Mouse (Mus musculus): ENCODE measurements around the gene Tmtc1. TPM values are rescaled to one million over a fixed set of nuclear protein-coding genes. Genes with fewer than 3 reads are reported as not detected.

The Tmtc1 gene
- polyA plus RNA-seq, 1 experiment from 2014 or later = 0.93 TPM

GRCm38 (mm10) chr6:148472289-148472688, 28.1 kb upstream of the Tmtc1 start:
- Histone ChIP-seq H3K4me3 (ENCODE audit: low read depth, low read length) (no peak overlapping the region), H3K9me3 (ENCODE audit: control insufficient read depth, low read length) (no peaks in the 10 kb centered on the region), H3K9ac (ENCODE audit: low read length) (no peak overlapping the region), H3K27me3 (ENCODE audit: control insufficient read depth, insufficient read depth, low read length) (no peaks in the 10 kb centered on the region), H3K27ac (replicated peaks) (no peak overlapping the region), H3K4me1 (replicated peaks; ENCODE audit: control insufficient read depth, insufficient read depth) (no peaks in the 10 kb centered on the region), H3K4me2 (replicated peaks; ENCODE audit: low read depth) (no peak overlapping the region), H3K36me3 (ENCODE audit: control insufficient read depth, insufficient read depth, low read length) (no peaks in the 10 kb centered on the region)
- TF ChIP-seq EP300 (optimal IDR thresholded peaks at IDR 0.05) (no peak), CTCF (IDR thresholded peaks at IDR 0.05; ENCODE audit: low read depth) (no peak)
- no peak for ATAC-seq (ENCODE audit: low FRiP score, low TSS enrichment)
- 89% methylated on average over 3 of the region's 3 CpGs for WGBS
- DNase-seq (ENCODE audit: low spot score) = no peak

DNA sequence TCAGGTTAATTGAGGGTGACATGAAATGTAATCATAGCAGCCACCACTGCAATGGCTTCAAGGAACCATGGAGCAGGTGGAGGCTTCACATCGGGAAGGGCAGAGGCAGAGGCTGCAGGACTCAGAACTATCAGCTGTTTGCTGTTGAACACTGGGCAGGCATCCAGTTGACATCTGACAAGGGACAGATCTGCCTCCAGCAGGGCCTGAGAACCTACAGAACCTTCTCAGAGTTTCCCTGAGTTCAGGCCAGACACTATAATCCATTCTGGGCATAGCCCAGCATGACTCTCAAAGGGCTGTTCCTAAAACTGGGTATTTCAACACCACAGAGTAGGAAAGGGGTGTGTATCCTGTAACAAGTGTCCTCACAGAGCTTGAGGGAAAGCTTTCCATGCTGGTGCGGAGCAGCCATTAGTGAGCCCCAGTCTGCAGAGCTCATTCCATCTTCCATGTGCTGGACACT, 23.8 kb upstream of the Tmtc1 start:
- H3K4me2 ChIP-seq (replicated peaks; ENCODE audit: low read depth) = no peak overlapping the region
- H3K4me1 ChIP-seq (replicated peaks; ENCODE audit: control insufficient read depth, insufficient read depth) = no peaks in the 10 kb centered on the region
- DNase-seq (ENCODE audit: low spot score) (peak; percentile 16), ATAC-seq (ENCODE audit: low FRiP score, low TSS enrichment) (peak; percentile 77; the same call in 1 of the 2 replicates)
- H3K4me3 ChIP-seq (ENCODE audit: low read depth, low read length) = no peak overlapping the region
- H3K9me3 ChIP-seq (ENCODE audit: control insufficient read depth, low read length) = no peaks in the 10 kb centered on the region
- H3K27me3 ChIP-seq (ENCODE audit: control insufficient read depth, insufficient read depth, low read length) = no peaks in the 10 kb centered on the region
- no peaks in the 10 kb centered on the region for H3K36me3 ChIP-seq (ENCODE audit: control insufficient read depth, insufficient read depth, low read length)
- 25% methylated on average over 2 of the region's 2 CpGs for WGBS
- no peak overlapping the region for H3K9ac ChIP-seq (ENCODE audit: low read length)
- TF ChIP-seq CTCF (IDR thresholded peaks at IDR 0.05; ENCODE audit: low read depth) (no peak), EP300 (optimal IDR thresholded peaks at IDR 0.05) (no peak)
- 0 out of 2 replicates have a peak overlapping the region, but pooled peaks have one; percentile 40 for H3K27ac ChIP-seq (replicated peaks)

- H3K9ac ChIP-seq (ENCODE audit: low read length) = no peak overlapping the region
- DNase-seq (ENCODE audit: low spot score) (no peak), ATAC-seq (ENCODE audit: low FRiP score, low TSS enrichment) (no peak)
- H3K27me3 ChIP-seq (ENCODE audit: control insufficient read depth, insufficient read depth, low read length) = no peaks in the 10 kb centered on the region
- TF ChIP-seq CTCF (IDR thresholded peaks at IDR 0.05; ENCODE audit: low read depth) (no peak), EP300 (optimal IDR thresholded peaks at IDR 0.05) (no peak)
- no peaks in the 10 kb centered on the region for H3K36me3 ChIP-seq (ENCODE audit: control insufficient read depth, insufficient read depth, low read length)
- H3K27ac ChIP-seq (replicated peaks) = no peak overlapping the region
- H3K4me3 ChIP-seq (ENCODE audit: low read depth, low read length) = no peak overlapping the region
- H3K4me2 ChIP-seq (replicated peaks; ENCODE audit: low read depth) = no peak overlapping the region
- 34% methylated on average over 2 of the region's 3 CpGs for WGBS
- no peaks in the 10 kb centered on the region for H3K9me3 ChIP-seq (ENCODE audit: control insufficient read depth, low read length)
- no peaks in the 10 kb centered on the region for H3K4me1 ChIP-seq (replicated peaks; ENCODE audit: control insufficient read depth, insufficient read depth)
Observed at GRCm38 (mm10) chr6:148467170-148467921, 23.2 kb upstream of the Tmtc1 start.

DNA sequence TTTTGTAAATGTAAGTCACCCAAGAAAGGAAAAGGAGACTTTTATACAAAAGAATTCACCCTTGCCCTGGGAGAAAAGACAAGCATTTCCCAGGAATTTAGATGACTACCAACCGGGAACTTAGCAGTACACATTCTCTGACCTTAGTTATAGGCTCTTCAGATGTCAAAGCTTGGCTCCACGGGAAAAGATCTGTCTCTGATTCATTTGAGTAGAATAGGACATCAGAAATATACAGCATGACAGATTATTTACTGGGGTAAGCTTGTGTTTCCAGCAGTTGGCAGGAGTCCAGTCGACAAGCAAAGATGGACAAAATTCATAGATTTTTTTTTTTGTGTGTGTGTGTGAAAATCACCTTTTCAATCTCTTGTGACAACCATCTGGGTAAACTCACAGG, 15.4 kb upstream of the Tmtc1 start:
- Histone ChIP-seq H3K9me3 (ENCODE audit: control insufficient read depth, low read length) (no peaks in the 10 kb centered on the region), H3K9ac (ENCODE audit: low read length) (no peak overlapping the region), H3K27ac (replicated peaks) (no peak overlapping the region), H3K27me3 (ENCODE audit: control insufficient read depth, insufficient read depth, low read length) (no peaks in the 10 kb centered on the region), H3K4me1 (replicated peaks; ENCODE audit: control insufficient read depth, insufficient read depth) (no peaks in the 10 kb centered on the region), H3K4me2 (replicated peaks; ENCODE audit: low read depth) (no peak overlapping the region), H3K4me3 (ENCODE audit: low read depth, low read length) (no peak overlapping the region), H3K36me3 (ENCODE audit: control insufficient read depth, insufficient read depth, low read length) (no peaks in the 10 kb centered on the region)
- no peak for DNase-seq (ENCODE audit: low spot score)
- ATAC-seq (ENCODE audit: low FRiP score, low TSS enrichment) = no peak
- 34% methylated on average over 3 of the region's 3 CpGs for WGBS
- TF ChIP-seq EP300 (optimal IDR thresholded peaks at IDR 0.05) (no peak), CTCF (IDR thresholded peaks at IDR 0.05; ENCODE audit: low read depth) (no peak)

DNA sequence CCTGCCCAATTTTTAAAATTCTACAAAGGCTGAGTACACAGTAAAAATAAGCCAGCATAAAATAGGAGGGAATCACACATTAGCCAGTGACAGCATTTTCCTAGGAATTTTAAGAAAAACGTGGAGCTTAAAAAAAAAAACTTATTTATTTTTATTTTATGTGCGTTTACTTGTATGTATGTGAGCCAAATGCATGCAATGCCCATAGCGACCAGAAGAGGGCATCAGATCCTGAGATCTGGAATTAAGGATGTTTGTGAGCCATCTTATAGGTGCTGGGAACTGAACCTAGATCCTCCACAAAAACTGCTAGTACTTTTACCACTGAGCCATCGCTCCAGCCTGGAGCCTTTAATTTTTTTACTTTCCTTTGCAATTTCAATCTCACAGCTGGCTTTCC, 11.3 kb upstream of the Tmtc1 start:
- WGBS = 71% methylated on average over 4 of the region's 4 CpGs
- DNase-seq (ENCODE audit: low spot score) (no peak), ATAC-seq (ENCODE audit: low FRiP score, low TSS enrichment) (no peak)
- no peak overlapping the region for H3K4me3 ChIP-seq (ENCODE audit: low read depth, low read length)
- no peak overlapping the region for H3K27ac ChIP-seq (replicated peaks)
- no peak overlapping the region for H3K9ac ChIP-seq (ENCODE audit: low read length)
- no peaks in the 10 kb centered on the region for H3K4me1 ChIP-seq (replicated peaks; ENCODE audit: control insufficient read depth, insufficient read depth)
- H3K9me3 ChIP-seq (ENCODE audit: control insufficient read depth, low read length) = no peaks in the 10 kb centered on the region
- H3K4me2 ChIP-seq (replicated peaks; ENCODE audit: low read depth) = no peak overlapping the region
- H3K27me3 ChIP-seq (ENCODE audit: control insufficient read depth, insufficient read depth, low read length) = no peaks in the 10 kb centered on the region
- no peaks in the 10 kb centered on the region for H3K36me3 ChIP-seq (ENCODE audit: control insufficient read depth, insufficient read depth, low read length)
- TF ChIP-seq CTCF (IDR thresholded peaks at IDR 0.05; ENCODE audit: low read depth) (peak; percentile 50), EP300 (optimal IDR thresholded peaks at IDR 0.05) (no peak)

DNA sequence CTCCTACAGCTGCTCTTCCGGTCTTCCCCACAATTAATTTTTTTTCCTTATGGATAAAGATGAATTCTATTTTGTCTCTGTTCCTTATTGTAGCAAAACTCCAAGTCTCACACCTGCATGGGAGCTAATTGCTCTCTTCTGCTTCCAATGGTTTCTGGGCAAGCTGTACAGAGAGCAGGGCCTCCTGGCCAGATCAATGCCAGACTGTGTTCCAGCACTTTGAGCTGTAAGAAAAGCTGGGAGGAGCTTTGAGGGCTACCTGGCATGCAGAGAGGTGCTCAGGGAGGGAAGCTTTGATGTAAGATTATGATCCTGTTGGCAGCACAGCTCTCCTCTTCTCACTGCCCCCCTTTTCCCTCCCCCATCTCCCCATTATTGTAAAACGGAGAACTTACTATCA, 10.6 kb upstream of the Tmtc1 start:
- Histone ChIP-seq H3K4me1 (replicated peaks; ENCODE audit: control insufficient read depth, insufficient read depth) (no peaks in the 10 kb centered on the region), H3K27ac (replicated peaks) (no peak overlapping the region), H3K9me3 (ENCODE audit: control insufficient read depth, low read length) (no peaks in the 10 kb centered on the region), H3K27me3 (ENCODE audit: control insufficient read depth, insufficient read depth, low read length) (no peaks in the 10 kb centered on the region), H3K4me2 (replicated peaks; ENCODE audit: low read depth) (no peak overlapping the region), H3K36me3 (ENCODE audit: control insufficient read depth, insufficient read depth, low read length) (no peaks in the 10 kb centered on the region), H3K4me3 (ENCODE audit: low read depth, low read length) (no peak overlapping the region), H3K9ac (ENCODE audit: low read length) (no peak overlapping the region)
- 59% methylated on average over 2 of the region's 2 CpGs for WGBS
- TF ChIP-seq EP300 (optimal IDR thresholded peaks at IDR 0.05) (no peak), CTCF (IDR thresholded peaks at IDR 0.05; ENCODE audit: low read depth) (no peak)
- no peak for ATAC-seq (ENCODE audit: low FRiP score, low TSS enrichment)
- no peak for DNase-seq (ENCODE audit: low spot score)

Data from stomach, postnatal 0 days (tissue).